Mouse (Mus musculus) neural tube, embryonic 13.5 days (tissue): ENCODE results near the gene Gm13287. TPM values are rescaled to one million over a fixed set of nuclear protein-coding genes. Genes with fewer than 3 reads are reported as not detected.
"Not testable (repeated sequence)": the region's sequence is repeated elsewhere in the genome, so short reads cannot be mapped to it uniquely, and the experiment has no call there.

Experiments
- ATAC-seq: fragments of 200-750 bp; cut with Nextera tagmentation; 2 replicates; pipeline ENCODE4 v1.8.0; 2017; ENCODE audit warnings: low read depth, mild to moderate bottlenecking, moderate TSS enrichment, moderate library complexity
- H3K27ac ChIP-seq: fragments of 300-500 bp; sonication (generic); replicated peaks from 2 replicates; pipeline ENCODE4 v1.5.1; 2015; ENCODE audit warnings: moderate library complexity, mild to moderate bottlenecking, inconsistent platforms
- H3K27me3 ChIP-seq: fragments of 300-500 bp; sonication (generic); 2 replicates; pipeline ENCODE4 v1.6.1; 2015; ENCODE audit warnings: mild to moderate bottlenecking, inconsistent platforms
- H3K36me3 ChIP-seq: fragments of 300-500 bp; sonication (generic); 2 replicates; pipeline ENCODE4 v1.6.1; 2015; ENCODE audit warnings: mild to moderate bottlenecking, inconsistent platforms
- H3K4me1 ChIP-seq: fragments of 300-500 bp; sonication (generic); replicated peaks from 2 replicates; pipeline ENCODE4 v1.6.1; 2015; ENCODE audit warnings: inconsistent platforms
- H3K4me2 ChIP-seq: fragments of 300-500 bp; sonication (generic); 2 replicates; pipeline ENCODE4 v1.6.1; 2015; ENCODE audit warnings: inconsistent platforms, mild to moderate bottlenecking, moderate library complexity
- H3K4me3 ChIP-seq: fragments of 300-500 bp; sonication (generic); 2 replicates; pipeline ENCODE4 v1.5.1; 2015; ENCODE audit warnings: mild to moderate bottlenecking, inconsistent platforms
- H3K9ac ChIP-seq: fragments of 300-500 bp; sonication (generic); 2 replicates; pipeline ENCODE4 v1.6.1; 2015; ENCODE audit warnings: moderate library complexity, mild to moderate bottlenecking, inconsistent platforms
- H3K9me3 ChIP-seq: fragments of 300-500 bp; sonication (generic); 2 replicates; pipeline ENCODE4 v1.6.1; 2016; ENCODE audit warnings: inconsistent platforms
- WGBS: fragments of 180-500 bp; shearing (Covaris S2); methylation state at CpG from one replicate; pipeline ENCODE4 v1.1.7; 2015; 5-methylcytosine and 5-hydroxymethylcytosine counted together
- polyA plus RNA-seq: library from polyadenylated mRNA; unstranded; fragments of >200 nt; fragmentation: Nextera tagmentation; extraction: Ambion mirVana; gene quantifications from 2 replicates; pipeline ENCODE4 v1.2.1, GENCODE M21; 2015

The Gm13287 gene
- polyA plus RNA-seq: not detected in 2 replicates

- not testable (repeated sequence) for H3K27ac ChIP-seq, H3K9ac ChIP-seq, H3K27me3 ChIP-seq, H3K9me3 ChIP-seq, H3K4me3 ChIP-seq, H3K4me1 ChIP-seq, H3K4me2 ChIP-seq, H3K36me3 ChIP-seq, ATAC-seq
- WGBS: no CpG with 5 or more reads among the region's 29 CpGs
Observed at GRCm38 (mm10) chr4:88802954-88803353, at the start of gene Gm13287. TSS of gene Gm13287 (plus strand) at chr4:88803254.

DNA sequence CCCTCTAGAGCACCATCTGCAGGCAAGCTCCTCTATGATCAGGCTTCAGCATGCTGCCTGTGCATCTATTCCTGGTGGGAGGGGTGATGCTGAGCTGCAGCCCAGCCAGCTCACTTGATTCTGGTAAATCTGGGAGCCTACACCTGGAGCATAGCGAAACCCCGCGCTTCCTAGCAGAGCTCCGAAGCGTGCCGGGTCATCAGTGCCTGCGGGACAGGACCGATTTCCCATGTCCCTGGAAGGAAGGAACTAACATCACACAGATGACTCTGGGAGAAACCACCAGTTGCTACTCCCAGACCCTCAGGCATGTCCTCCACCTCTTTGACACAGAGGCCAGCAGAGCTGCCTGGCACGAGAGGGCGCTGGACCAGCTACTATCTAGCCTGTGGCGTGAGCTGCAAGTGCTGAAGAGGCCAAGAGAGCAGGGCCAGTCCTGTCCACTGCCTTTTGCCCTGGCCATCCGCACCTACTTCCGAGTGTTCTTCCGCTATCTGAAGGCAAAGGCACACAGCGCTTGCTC, 48.2 kb upstream of the Gm13287 start, which contains the start of gene Gm13271:
Gene Gm13271 (plus strand): TSS at position 51 of the 523 bp plus-strand sequence.
- H3K4me2 ChIP-seq, H3K4me1 ChIP-seq, H3K27ac ChIP-seq, H3K9me3 ChIP-seq, H3K27me3 ChIP-seq, H3K9ac ChIP-seq, H3K36me3 ChIP-seq, ATAC-seq, H3K4me3 ChIP-seq: not testable (repeated sequence)
- WGBS: 80% methylated on average over 15 of the region's 15 CpGs

GRCm38 (mm10) chr4:88756581-88757513, 46.2 kb upstream of the Gm13287 start:
- Histone ChIP-seq H3K4me3 (peak overlapping the region; percentile 46), H3K27ac (peak overlapping the region; percentile 79), H3K4me2 (peak overlapping the region; percentile 72), H3K9ac (peak overlapping the region; percentile 68)
- ATAC-seq: 0 out of 2 replicates have a peak, but pooled peaks have one; percentile 27
- not testable (repeated sequence) for H3K4me1 ChIP-seq, H3K27me3 ChIP-seq, H3K36me3 ChIP-seq, H3K9me3 ChIP-seq
- WGBS: 13% methylated on average over 28 of the region's 31 CpGs

- H3K27ac ChIP-seq: peak overlapping the region; percentile 79
- peak; percentile 100 for ATAC-seq
- not testable (repeated sequence) for H3K9me3 ChIP-seq, H3K4me1 ChIP-seq, H3K27me3 ChIP-seq, H3K36me3 ChIP-seq
- peak overlapping the region; percentile 68 for H3K9ac ChIP-seq
- H3K4me2 ChIP-seq: peak overlapping the region; percentile 72
- under 1% methylated on average over 16 of the region's 21 CpGs for WGBS
- peak overlapping the region; percentile 46 for H3K4me3 ChIP-seq
Observed at GRCm38 (mm10) chr4:88757628-88758031, 45.4 kb upstream of the Gm13287 start.

GRCm38 (mm10) chr4:88758751-88759150, 44.3 kb upstream of the Gm13287 start:
- not testable (repeated sequence) for H3K27me3 ChIP-seq, ATAC-seq, H3K9ac ChIP-seq, H3K27ac ChIP-seq, H3K9me3 ChIP-seq, H3K4me1 ChIP-seq, H3K4me2 ChIP-seq, H3K4me3 ChIP-seq, H3K36me3 ChIP-seq
- 83% methylated on average over 9 of the region's 9 CpGs for WGBS

GRCm38 (mm10) chr4:88759610-88760268, 43.3 kb upstream of the Gm13287 start, which contains the start of gene Gm13283:
TSS of gene Gm13283 (plus strand) at chr4:88760119.
- H3K9ac ChIP-seq, H3K27ac ChIP-seq, H3K9me3 ChIP-seq, ATAC-seq, H3K36me3 ChIP-seq, H3K27me3 ChIP-seq, H3K4me1 ChIP-seq: not testable (repeated sequence)
- WGBS: 37% methylated on average over 11 of the region's 14 CpGs
- H3K4me3 ChIP-seq: peak within 1 kb of the TSS; percentile 33
- H3K4me2 ChIP-seq: peak within 1 kb of the TSS; percentile 54

DNA sequence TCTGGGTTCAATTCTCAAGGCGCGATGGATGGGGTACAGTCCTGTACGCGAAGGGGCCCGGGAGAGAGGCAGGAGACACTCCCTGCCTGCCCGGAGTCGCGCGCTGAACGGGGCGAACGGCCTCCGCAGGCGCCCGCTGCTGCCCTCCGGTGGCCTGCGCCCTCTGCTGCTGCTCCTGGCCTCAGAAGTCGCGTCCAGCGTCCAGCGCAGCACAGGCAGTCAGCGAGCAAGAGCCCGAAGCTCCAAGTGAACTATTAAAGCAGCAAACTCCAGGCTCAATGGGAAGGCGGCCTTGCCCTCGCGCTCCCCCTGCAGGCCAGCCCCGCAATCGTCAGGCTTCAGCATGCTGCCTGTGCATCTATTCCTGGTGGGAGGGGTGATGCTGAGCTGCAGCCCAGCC, 42.6 kb upstream of the Gm13287 start:
- H3K27ac ChIP-seq, ATAC-seq, H3K36me3 ChIP-seq, H3K9me3 ChIP-seq, H3K27me3 ChIP-seq, H3K9ac ChIP-seq, H3K4me1 ChIP-seq: not testable (repeated sequence)
- Histone ChIP-seq H3K4me3 (peak overlapping the region; percentile 33), H3K4me2 (peak overlapping the region; percentile 54)
- WGBS: 3% methylated on average over 20 of the region's 28 CpGs

- H3K9me3 ChIP-seq, H3K36me3 ChIP-seq, H3K27ac ChIP-seq, H3K4me3 ChIP-seq, H3K4me2 ChIP-seq, H3K9ac ChIP-seq, H3K4me1 ChIP-seq, ATAC-seq, H3K27me3 ChIP-seq: not testable (repeated sequence)
- 75% methylated on average over 6 of the region's 8 CpGs for WGBS
Observed at GRCm38 (mm10) chr4:88761776-88762175, 41.3 kb upstream of the Gm13287 start.

DNA sequence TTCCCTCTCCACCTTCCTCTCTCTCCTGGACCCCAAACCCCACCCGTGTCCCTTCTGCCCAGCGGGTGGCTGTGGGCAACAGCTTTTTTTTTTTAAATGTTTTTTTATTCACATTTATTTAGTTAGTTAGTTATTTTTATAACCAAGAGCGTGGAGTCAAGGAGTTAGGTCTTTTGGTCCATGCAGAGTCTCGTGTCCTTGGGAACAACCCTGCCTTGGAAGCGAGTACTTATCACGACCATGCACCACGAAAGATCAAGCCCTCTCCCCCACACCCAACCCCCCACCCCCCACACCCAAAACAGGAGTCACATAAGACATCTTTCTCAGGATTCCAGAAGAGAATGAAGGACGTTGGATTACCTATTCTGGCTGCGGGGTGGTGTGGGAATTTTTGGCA, 40.7 kb upstream of the Gm13287 start:
- not testable (repeated sequence) for H3K4me2 ChIP-seq, H3K4me3 ChIP-seq, ATAC-seq, H3K36me3 ChIP-seq, H3K9me3 ChIP-seq, H3K9ac ChIP-seq, H3K27ac ChIP-seq, H3K27me3 ChIP-seq, H3K4me1 ChIP-seq
- WGBS: 64% methylated on average over 9 of the region's 9 CpGs

DNA sequence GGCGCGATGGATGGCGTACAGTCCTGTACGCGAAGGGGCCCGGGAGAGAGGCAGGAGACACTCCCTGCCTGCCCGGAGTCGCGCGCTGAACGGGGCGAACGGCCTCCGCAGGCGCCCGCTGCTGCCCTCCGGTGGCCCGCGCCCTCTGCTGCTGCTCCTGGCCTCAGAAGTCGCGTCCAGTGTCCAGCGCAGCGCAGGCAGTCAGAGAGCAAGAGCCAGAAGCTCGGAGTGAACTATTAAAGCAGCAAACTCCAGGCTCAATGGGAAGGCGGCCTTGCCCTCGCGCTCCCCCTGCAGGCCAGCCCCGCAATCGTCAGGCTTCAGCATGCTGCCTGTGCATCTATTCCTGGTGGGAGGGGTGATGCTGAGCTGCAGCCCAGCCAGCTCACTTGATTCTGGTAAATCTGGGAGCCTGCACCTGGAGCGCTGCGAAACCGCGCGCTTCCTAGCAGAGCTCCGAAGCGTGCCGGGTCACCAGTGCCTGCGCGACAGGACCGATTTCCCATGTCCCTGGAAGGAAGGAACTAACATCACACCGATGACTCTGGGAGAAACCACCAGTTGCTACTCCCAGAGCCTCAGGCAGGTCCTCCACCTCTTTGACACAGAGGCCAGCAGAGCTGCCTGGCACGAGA, 39.6 kb upstream of the Gm13287 start:
- not testable (repeated sequence) for H3K4me1 ChIP-seq, H3K9me3 ChIP-seq, ATAC-seq, H3K36me3 ChIP-seq, H3K27ac ChIP-seq, H3K27me3 ChIP-seq, H3K9ac ChIP-seq
- Histone ChIP-seq H3K4me2 (peak overlapping the region; percentile 55), H3K4me3 (peak overlapping the region; percentile 35)
- WGBS: 4% methylated on average over 26 of the region's 42 CpGs

DNA sequence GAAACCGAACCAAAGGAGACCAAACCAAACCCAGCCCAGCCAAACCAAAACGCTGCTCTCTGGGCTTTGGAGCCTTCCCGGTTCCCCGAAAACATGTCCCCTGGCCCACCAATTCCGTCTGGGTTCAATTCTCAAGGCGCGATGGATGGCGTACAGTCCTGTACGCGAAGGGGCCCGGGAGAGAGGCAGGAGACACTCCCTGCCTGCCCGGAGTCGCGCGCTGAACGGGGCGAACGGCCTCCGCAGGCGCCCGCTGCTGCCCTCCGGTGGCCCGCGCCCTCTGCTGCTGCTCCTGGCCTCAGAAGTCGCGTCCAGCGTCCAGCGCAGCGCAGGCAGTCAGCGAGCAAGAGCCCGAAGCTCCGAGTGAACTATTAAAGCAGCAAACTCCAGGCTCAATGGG, 29.5 kb upstream of the Gm13287 start, which contains the start of gene Gm13290:
Gene Gm13290 (plus strand): TSS at position 301 of the 400 bp plus-strand sequence.
- not testable (repeated sequence) for ATAC-seq, H3K4me1 ChIP-seq, H3K36me3 ChIP-seq, H3K9ac ChIP-seq, H3K9me3 ChIP-seq, H3K27ac ChIP-seq, H3K4me2 ChIP-seq, H3K27me3 ChIP-seq, H3K4me3 ChIP-seq
- no CpG with 5 or more reads among the region's 32 CpGs for WGBS

GRCm38 (mm10) chr4:88776622-88777021, 26.4 kb upstream of the Gm13287 start, which contains the start of gene Gm13289:
TSS of gene Gm13289 (plus strand) at chr4:88776922.
- H3K36me3 ChIP-seq, H3K27me3 ChIP-seq, H3K9ac ChIP-seq, H3K4me2 ChIP-seq, H3K9me3 ChIP-seq, H3K4me3 ChIP-seq, ATAC-seq, H3K4me1 ChIP-seq, H3K27ac ChIP-seq: not testable (repeated sequence)
- no CpG with 5 or more reads among the region's 29 CpGs for WGBS
